Mouse (Mus musculus): ENCODE data around the gene Defb30.

Defb30 gene

GRCm38 (mm10) chr14:63049910-63050370, at the start of gene Defb30:
TSS of gene Defb30 (minus strand) at chr14:63049960.
- no peak for DNase-seq

GRCm38 (mm10) chr14:63067708-63068107, 17.9 kb upstream of the Defb30 start:
- no peak for DNase-seq

- DNase-seq: peak; percentile 36 to 76
These were observed 17.0 kb upstream of the Defb30 start for GRCm38 (mm10) chr14:63066630-63067310.

- no peak for DNase-seq
These were observed 15.6 kb upstream of the Defb30 start for GRCm38 (mm10) chr14:63065391-63065790.

- DNase-seq: no peak
These were observed 12.4 kb upstream of the Defb30 start for GRCm38 (mm10) chr14:63062184-63062583.

GRCm38 (mm10) chr14:63060361-63060760, 10.6 kb upstream of the Defb30 start:
- no peak for DNase-seq

GRCm38 (mm10) chr14:63054729-63055128, 5.0 kb upstream of the Defb30 start:
- DNase-seq: peak; percentile 80 to 88

GRCm38 (mm10) chr14:63050769-63051168, 1.0 kb upstream of the Defb30 start:
- DNase-seq: peak; percentile 57 to 78

GRCm38 (mm10) chr14:63046691-63047090, 3.1 kb downstream of the Defb30 start, which contains the start of gene Defb42:
TSS of gene Defb42 (plus strand) at chr14:63046991.
- no peak for DNase-seq

- no peak for DNase-seq
These were observed 29.1 kb downstream of the Defb30 start for GRCm38 (mm10) chr14:63020524-63021156.

GRCm38 (mm10) chr14:63014667-63015066, 35.1 kb downstream of the Defb30 start:
- no peak for DNase-seq

- no peak for DNase-seq
These were observed 36.7 kb downstream of the Defb30 start for GRCm38 (mm10) chr14:63013082-63013481.

GRCm38 (mm10) chr14:63011471-63011870, 38.3 kb downstream of the Defb30 start, which contains the start of gene Defb43:
TSS of gene Defb43 (plus strand) at chr14:63011771.
- no peak for DNase-seq

GRCm38 (mm10) chr14:63002588-63002987, 47.2 kb downstream of the Defb30 start:
- no peak for DNase-seq

- DNase-seq: no peak
These were observed 50.8 kb downstream of the Defb30 start for GRCm38 (mm10) chr14:62998977-62999376.

- DNase-seq: no peak
These were observed 52.0 kb downstream of the Defb30 start, which contains the start of gene Defb47 for GRCm38 (mm10) chr14:62997777-62998176. TSS of gene Defb47 (plus strand) at chr14:62998077.

- DNase-seq: no peak
These were observed 57.8 kb downstream of the Defb30 start for GRCm38 (mm10) chr14:62991849-62992510.

GRCm38 (mm10) chr14:62991271-62991670, 58.5 kb downstream of the Defb30 start:
- DNase-seq: no peak

- no peak for DNase-seq
These were observed 65.3 kb downstream of the Defb30 start, which contains the start of gene Defb48 for GRCm38 (mm10) chr14:62984410-62984809. TSS of gene Defb48 (minus strand) at chr14:62984510.

All from lung, postnatal 4 days (tissue).